Mouse (Mus musculus) adrenal gland, adult 18-20 months (tissue): ENCODE data around the gene Fam47e. TPM values are rescaled to one million over a fixed set of nuclear protein-coding genes. Genes with fewer than 3 reads are reported as not detected.

Experiments used
- DNase-seq, 2 experiments: peaks; one replicate each; pipeline ENCODE4 v3.0.0; 2021 to 2022; ENCODE audit warnings: low spot score in 2 of 2
- total RNA-seq, 2 experiments: library from RNA; stranded (reverse); gene quantifications; 1 replicate in 1 of 2; 2 replicates in 1 of 2; pipeline ENCODE4 v1.2.3; 2021

Fam47e gene
- total RNA-seq, 2 experiments from 2014 or later: not detected

DNA sequence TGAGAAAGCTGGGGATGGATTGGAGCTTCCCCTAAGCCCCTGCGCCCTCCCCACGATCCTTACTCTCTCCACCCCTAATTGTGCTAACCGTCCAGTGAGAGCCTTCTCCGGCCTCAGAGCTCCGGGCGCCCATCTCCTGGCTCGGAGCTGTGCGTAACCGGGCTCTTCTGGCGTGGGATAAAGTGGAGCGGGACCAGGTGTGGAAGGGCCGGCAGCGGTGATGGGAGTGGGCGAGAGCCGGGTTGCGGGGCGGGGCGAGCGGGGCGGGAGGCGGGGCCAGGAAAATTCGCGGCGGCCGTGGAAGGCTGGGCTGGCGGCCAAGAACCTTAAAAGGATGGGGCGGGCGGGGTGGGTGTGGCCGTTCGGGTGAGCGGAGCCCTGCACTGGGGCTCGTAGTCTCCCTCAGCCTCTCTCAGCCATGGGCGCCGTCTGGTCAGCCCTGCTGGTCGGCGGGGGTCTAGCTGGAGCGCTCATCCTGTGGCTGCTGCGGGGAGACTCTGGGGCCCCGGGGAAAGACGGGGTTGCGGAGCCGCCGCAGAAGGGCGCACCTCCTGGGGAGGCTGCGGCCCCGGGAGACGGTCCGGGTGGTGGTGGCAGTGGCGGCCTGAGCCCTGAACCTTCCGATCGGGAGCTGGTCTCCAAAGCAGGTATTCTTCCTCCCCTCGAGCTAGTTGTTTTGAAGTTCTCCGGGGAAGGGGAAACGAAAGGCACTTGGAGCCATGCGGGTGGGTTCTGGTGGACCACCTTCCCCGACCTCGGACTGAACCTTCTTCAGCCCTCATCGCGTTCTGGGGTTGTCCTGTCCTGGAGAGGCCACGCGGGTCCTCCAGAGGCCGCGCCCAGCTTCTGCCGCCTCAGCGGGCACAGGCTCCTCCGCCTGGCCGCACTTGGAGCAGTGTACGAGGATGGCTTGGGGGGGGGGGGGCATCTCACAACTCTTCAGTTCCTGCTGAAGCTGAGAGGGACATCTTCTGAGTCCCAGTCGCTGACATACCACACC, 48.1 kb downstream of the Fam47e start, which contains the start of gene Stbd1:
Gene Stbd1 (plus strand): TSS at position 351 of the 1,000 bp plus-strand sequence.
- peak; percentile 69 to 73 for DNase-seq

DNA sequence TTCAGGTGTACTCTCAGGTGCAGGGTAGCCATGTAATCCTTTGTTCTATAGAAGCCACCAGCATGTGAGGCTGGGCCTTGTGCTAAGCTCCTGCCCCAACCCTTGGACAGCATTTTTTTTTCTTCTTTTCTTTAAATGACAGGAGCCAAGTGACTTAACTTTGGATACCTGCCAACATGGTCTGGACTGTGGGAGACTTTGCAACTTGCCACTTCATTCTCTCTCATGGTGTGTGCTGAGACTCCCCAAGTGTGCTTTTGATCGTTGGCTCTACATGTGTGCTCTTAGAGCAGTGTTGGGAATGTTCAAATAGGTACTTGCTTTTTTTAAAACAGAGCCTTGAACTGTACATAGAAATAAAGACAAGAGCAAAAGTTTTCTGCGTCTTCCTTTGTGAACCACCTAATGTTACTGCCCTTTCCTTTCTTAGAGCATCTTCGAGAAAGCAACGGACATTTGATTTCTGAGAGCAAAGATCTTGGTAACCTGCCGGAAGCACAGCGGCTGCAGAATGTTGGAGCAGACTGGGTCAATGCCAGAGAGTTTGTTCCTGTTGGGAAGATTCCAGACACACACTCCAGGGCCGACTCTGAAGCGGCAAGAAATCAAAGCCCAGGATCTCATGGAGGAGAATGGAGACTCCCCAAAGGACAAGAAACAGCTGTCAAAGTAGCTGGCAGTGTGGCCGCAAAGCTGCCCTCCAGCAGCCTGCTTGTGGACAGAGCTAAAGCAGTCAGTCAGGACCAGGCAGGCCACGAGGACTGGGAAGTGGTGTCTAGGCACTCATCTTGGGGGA, 49.8 kb downstream of the Fam47e start:
- DNase-seq: no peak

DNA sequence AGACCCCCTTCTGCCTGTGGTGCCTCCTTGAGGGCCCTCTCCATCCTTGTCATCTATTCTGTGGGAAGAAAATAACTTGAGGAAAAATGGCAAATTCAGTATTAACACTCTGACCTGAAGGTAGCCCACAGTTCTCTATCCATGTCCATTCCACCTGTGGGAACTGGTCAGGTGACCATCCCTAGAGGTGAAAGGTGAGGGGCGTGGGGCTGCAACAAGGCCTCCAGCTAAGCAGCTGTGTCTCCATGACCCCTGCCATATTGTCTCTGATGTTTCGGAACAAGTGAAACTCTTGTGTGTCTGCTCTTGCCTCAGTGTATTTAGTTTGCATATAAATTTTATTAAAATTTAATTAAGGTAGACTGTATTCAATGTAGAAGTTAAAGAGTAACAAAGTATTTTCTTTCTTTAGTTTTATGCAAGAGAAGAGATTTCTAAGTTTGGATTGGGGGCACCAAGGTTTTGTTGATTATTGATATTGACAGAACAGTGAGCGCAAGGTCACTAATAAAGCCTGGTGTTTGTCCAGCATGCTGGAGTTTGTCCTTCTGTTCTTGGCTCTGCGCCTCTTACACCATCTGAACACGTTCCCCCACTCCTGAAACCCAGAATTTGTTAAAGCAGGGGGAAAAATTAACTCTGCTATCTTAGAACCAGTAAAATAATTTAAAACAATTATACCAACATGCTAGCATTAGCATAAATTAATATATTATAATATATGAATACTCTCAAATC, 52.8 kb downstream of the Fam47e start:
- DNase-seq: no peak

DNA sequence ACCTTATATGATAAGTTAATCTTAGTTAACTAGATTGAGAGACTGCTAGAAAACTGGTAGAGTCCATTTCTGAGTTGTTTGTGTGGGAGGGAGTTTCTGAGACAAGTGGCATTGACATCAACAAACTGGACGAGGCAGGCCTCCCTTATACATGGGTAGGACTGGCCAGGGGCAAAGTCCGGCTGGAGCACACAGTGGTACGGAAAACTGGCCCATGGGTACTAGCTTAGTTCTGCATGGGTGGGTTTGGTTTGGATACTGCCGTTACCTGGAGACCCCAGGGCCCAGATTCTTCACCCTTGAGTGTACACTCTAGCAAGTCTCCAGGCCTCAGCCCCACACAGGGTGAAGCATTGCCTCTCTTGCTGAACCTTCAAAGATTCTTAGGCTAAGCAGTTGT, 57.9 kb downstream of the Fam47e start:
- DNase-seq: no peak

DNA sequence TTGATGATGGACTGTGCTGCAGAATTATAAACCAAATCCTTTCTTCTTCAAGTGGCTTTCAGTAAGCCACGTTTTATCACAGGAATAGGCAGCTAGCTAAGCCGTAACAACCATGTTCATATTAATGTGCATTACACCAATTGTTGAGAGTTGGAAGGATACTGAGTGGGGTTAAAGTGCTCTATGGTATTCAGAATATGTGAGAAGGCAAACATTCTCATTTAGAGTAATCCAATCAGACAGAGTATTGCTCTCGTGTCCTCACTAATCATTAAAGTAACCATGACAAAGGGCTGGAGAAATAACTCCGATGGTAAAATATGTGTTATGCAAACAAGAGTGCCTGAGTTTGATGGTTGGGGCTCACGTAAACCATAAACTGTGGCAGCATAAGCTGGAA, 67.0 kb downstream of the Fam47e start:
- no peak for DNase-seq

DNA sequence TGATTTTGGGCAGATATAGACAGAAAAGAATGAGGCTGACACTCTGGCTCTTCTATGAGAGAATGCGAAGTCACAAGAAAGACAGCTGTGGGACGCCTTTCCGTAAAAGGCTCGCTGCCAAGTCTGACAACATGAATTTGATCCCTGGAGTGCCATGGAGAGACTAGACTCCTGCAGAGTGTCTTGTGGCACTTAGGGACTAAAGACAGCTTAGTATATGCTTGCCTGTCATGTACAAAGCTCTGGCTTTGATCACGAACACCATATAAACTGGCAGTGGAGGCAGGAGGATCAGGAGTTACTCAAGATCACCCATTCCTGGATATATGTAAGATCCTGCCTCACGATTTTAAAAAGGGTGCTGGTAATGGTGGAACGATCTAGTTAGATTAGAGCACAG, 73.0 kb downstream of the Fam47e start:
- DNase-seq: no peak

DNA sequence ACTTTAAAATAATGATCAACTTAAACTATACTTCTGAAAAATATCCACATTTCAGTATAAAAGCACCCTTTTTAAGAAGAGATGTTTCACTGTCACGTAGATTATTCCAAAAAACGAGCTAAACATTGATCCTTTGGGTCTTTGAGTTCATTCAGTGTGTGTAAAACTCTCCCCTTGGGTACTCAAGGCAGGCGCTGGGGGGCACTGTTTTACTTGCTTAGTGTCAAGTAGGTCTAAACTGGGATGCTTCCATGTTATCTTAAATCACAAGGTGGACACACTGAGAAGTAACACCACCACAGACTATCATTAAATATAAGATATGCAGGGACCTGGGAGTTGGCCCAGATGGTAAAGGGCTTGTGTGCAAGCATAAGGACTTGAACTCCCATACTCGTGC, 78.7 kb downstream of the Fam47e start:
- DNase-seq: no peak

DNA sequence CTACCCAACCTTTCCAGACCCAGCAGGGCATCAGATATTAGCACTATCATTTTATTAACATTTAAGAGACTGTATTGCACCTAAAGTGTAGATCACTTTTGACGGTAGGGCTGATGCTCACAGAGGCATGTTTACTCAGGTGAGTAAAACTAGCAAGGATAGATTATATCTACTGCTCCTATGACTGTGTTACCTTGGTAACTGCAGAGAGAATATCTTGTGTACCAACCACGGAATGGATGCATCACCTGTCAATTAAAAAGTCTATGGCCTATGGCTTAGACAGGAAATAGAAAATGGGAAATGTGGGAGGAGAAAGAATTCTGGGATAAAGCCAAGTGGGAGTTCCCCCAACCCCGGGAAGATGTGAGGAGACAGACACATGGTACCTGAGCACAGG, 80.0 kb downstream of the Fam47e start:
- DNase-seq: no peak

DNA sequence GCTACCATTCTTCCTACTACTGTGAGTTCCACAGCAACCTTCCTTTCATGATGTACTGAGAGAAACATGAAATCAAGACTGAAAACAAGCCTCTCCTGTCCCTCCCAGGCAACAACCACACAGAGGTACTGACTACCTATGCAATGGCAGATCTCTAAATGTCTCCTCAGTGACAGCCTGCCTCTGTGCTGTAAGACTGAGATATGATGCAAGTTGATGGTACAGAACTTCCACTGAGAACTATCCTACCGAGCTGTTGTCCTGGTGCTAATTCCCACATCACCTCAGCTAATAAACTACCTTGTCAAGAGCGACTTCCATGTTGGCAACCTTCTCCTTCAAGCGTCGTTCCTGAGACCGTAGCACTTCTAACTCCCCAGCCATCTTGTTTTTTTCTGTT, 81.0 kb downstream of the Fam47e start:
- no peak for DNase-seq

DNA sequence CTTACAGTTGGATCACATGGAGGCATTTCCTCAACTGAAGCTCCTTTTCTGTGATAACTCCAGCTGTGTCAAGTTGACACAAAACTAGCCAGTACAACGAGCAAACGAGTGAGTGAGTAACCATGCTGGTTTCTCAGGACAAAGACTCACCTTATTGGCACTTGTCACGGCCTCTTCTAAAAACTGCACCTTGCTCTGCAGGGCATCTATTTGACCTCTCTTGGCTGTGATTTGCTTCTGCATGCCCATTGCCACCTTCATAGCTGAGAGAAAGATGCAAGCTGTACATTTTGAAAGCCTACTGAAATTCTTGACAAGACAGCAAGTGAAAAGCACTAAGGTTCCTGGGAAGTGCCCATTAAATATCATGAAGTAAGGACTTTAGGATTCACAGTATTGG, 86.0 kb downstream of the Fam47e start:
- no peak for DNase-seq

Other genes with a start within 250 kb of the Fam47e start
- 10 to 100 TPM; 27.9 to 28.3 TPM for gene Sdad1, start 244.6 kb upstream of the Fam47e start, total RNA-seq
- 1 to 10 TPM; 1.3 to 3.4 TPM for gene Cxcl9, start 227.0 kb upstream of the Fam47e start, total RNA-seq
- gene Art3, start 223.2 kb upstream of the Fam47e start, total RNA-seq: 10 to 100 TPM; 48.5 to 78.3 TPM
- under 1 TPM; 0.43 to 0.61 TPM for gene Cxcl10, start 206.2 kb upstream of the Fam47e start, total RNA-seq
- 10 to 100 TPM; 28.6 to 33.6 TPM for gene Nup54, start 119.8 kb upstream of the Fam47e start, total RNA-seq
- gene Scarb2, start 48.2 kb upstream of the Fam47e start, total RNA-seq: 10 to 100 TPM; 67.1 to 70.2 TPM
- gene Stbd1, start 48.0 kb downstream of the Fam47e start, total RNA-seq: 1 to 10 TPM; 6.0 to 8.2 TPM
- gene Ccdc158, start 120.2 kb downstream of the Fam47e start, total RNA-seq: under 1 TPM; 0.63 to 0.67 TPM
- 1 to 10 TPM; 5.1 to 6.0 TPM for gene Shroom3, start 128.4 kb downstream of the Fam47e start, total RNA-seq